Mouse (Mus musculus): ENCODE results near the gene Aifm2. TPM values are rescaled to one million over a fixed set of nuclear protein-coding genes. Genes with fewer than 3 reads are reported as not detected.
A peak's percentile ranks its signal among the peaks of the same experiment; 100 is the strongest.

Gene Aifm2
- polyA plus RNA-seq, 1 experiment, result 20.2 TPM

DNA sequence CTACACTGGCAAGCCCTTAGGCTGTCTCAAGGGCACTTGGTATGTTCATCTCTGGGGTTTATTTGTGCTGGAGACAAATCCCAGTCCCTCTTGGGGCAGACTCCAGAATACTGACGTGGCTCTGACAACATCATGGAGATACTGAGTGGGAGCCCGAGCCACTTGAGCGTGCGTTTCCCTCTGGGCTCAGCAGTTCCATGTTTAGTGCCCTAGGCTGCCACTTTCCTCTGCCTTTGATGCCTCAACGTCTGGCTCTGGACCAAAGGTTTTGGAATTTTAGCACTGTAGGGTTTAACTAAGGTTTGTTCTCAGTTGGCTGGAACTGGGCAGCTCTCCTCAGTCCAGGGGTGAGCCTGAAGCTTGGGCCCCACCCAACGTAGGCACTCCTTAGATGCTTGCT is 8.2 kb downstream of the Aifm2 start:
- TF ChIP-seq MYOG (IDR thresholded peaks at IDR 0.05; ENCODE audit: control insufficient read depth in 1 of 3, insufficient read depth in 1 of 3, insufficient read length in 2 of 3, low read depth in 2 of 3), result no peak
- TF ChIP-seq POLR2A (IDR thresholded peaks at IDR 0.05; ENCODE audit: insufficient read length, low read depth), result no peak
- no peak for TF ChIP-seq SRF (IDR thresholded peaks at IDR 0.05; ENCODE audit: control insufficient read depth, insufficient read length, low read depth)
- no peak for TF ChIP-seq E2F4 (IDR thresholded peaks at IDR 0.05; ENCODE audit: insufficient read depth)
- no peak for TF ChIP-seq MYOD1 (IDR thresholded peaks at IDR 0.05; ENCODE audit: control insufficient read depth in 1 of 3, insufficient read length in 2 of 3, low read depth in 2 of 3)
- no peak for TF ChIP-seq USF1 (IDR thresholded peaks at IDR 0.05; ENCODE audit: low read depth)
- no peak for TF ChIP-seq CEBPB (IDR thresholded peaks at IDR 0.05; ENCODE audit: insufficient read depth, poor library complexity, severe bottlenecking)
- TF ChIP-seq REST (IDR thresholded peaks at IDR 0.05; ENCODE audit: insufficient read depth, insufficient read length), result no peak
- TF ChIP-seq TCF12 (IDR thresholded peaks at IDR 0.05; ENCODE audit: insufficient read depth, poor library complexity, severe bottlenecking), result no peak
- Histone ChIP-seq H3K79me2 (ENCODE audit: control insufficient read depth, insufficient read depth) (no peaks in the 10 kb centered on the region), H3K4me3 (no peak overlapping the region), H3ac (ENCODE audit: control insufficient read depth, insufficient read length) (no peak overlapping the region), H3K36me3 (ENCODE audit: control insufficient read depth, insufficient read depth) (no peaks in the 10 kb centered on the region), H3K27me3 (ENCODE audit: control insufficient read depth, insufficient read depth, insufficient read length) (no peaks in the 10 kb centered on the region), H3K4me2 (ENCODE audit: low read depth) (no peak overlapping the region)

DNA sequence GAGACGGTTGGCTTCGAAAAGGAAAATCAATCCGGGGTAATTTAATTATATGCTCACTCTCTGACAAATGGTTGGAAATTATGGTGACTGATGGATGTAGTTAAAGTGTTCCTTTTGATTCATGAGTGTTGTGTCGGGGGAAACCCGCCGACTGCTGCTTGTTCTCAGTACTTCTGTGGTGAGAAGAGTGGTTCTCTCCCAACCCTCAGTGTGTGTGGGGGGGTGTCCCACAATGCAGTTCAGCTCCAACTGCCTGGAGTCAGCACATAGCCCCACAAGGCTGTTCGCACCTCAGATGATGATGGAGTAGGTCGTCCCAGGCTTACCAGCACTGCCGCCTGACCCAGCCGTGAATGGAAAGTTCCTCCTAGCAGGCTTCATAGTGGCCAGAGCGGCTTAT is 14.1 kb downstream of the Aifm2 start:
- Histone ChIP-seq H3K79me2 (ENCODE audit: control insufficient read depth, insufficient read depth) (no peaks in the 10 kb centered on the region), H3ac (ENCODE audit: control insufficient read depth, insufficient read length) (no peak overlapping the region), H3K36me3 (ENCODE audit: control insufficient read depth, insufficient read depth) (peaks cover 3% of the 10 kb centered on the region), H3K4me2 (ENCODE audit: low read depth) (no peak overlapping the region), H3K4me3 (no peak overlapping the region), H3K27me3 (ENCODE audit: control insufficient read depth, insufficient read depth, insufficient read length) (no peaks in the 10 kb centered on the region)
- TF ChIP-seq POLR2A (IDR thresholded peaks at IDR 0.05; ENCODE audit: insufficient read length, low read depth) (no peak), MAX (IDR thresholded peaks at IDR 0.05; ENCODE audit: low read depth) (no peak), TCF12 (IDR thresholded peaks at IDR 0.05; ENCODE audit: insufficient read depth, poor library complexity, severe bottlenecking) (no peak), E2F4 (IDR thresholded peaks at IDR 0.05; ENCODE audit: insufficient read depth) (no peak), CEBPB (IDR thresholded peaks at IDR 0.05; ENCODE audit: insufficient read depth, poor library complexity, severe bottlenecking) (no peak), USF1 (IDR thresholded peaks at IDR 0.05; ENCODE audit: low read depth) (no peak), POLR2AphosphoS2 (IDR thresholded peaks at IDR 0.05; ENCODE audit: insufficient read length, low read depth) (no peak), MYOG (IDR thresholded peaks at IDR 0.05; ENCODE audit: control insufficient read depth in 1 of 3, insufficient read depth in 1 of 3, insufficient read length in 2 of 3, low read depth in 2 of 3) (no peak), MYOD1 (IDR thresholded peaks at IDR 0.05; ENCODE audit: control insufficient read depth in 1 of 3, insufficient read length in 2 of 3, low read depth in 2 of 3) (no peak), REST (IDR thresholded peaks at IDR 0.05; ENCODE audit: insufficient read depth, insufficient read length) (no peak)

DNA sequence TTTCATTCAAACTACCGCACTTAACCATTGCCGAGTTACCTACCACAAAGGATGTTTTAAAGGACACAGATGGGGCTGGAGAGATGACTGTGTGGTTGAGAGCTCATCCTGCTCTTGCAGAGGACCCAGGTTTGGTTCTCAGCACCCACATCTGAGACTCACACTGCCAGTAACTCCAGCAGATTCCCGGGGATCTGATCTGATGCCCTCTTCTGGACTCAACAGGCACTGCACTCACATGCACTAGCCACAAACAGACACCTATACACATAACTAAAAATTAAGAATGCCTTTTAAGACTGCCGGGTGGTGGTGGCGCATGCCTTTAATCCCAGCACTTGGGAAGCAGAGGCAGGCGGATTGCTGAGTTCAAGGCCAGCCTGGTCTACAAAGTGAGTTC is 15.1 kb downstream of the Aifm2 start:
- H3K36me3 ChIP-seq (ENCODE audit: control insufficient read depth, insufficient read depth), result peaks cover 3% of the 10 kb centered on the region
- no peaks in the 10 kb centered on the region for H3K79me2 ChIP-seq (ENCODE audit: control insufficient read depth, insufficient read depth)
- no peaks in the 10 kb centered on the region for H3K27me3 ChIP-seq (ENCODE audit: control insufficient read depth, insufficient read depth, insufficient read length)
- H3K4me2 ChIP-seq (ENCODE audit: low read depth), result no peak overlapping the region
- TF ChIP-seq MAX (IDR thresholded peaks at IDR 0.05; ENCODE audit: low read depth) (no peak), TCF3 (IDR thresholded peaks at IDR 0.05; ENCODE audit: insufficient read length, low read depth) (no peak), TCF12 (IDR thresholded peaks at IDR 0.05; ENCODE audit: insufficient read depth, poor library complexity, severe bottlenecking) (no peak), MYOG (IDR thresholded peaks at IDR 0.05; ENCODE audit: control insufficient read depth in 1 of 3, insufficient read depth in 1 of 3, insufficient read length in 2 of 3, low read depth in 2 of 3) (no peak), SRF (IDR thresholded peaks at IDR 0.05; ENCODE audit: control insufficient read depth, insufficient read length, low read depth) (no peak), USF1 (IDR thresholded peaks at IDR 0.05; ENCODE audit: low read depth) (no peak), REST (IDR thresholded peaks at IDR 0.05; ENCODE audit: insufficient read depth, insufficient read length) (no peak), POLR2AphosphoS2 (IDR thresholded peaks at IDR 0.05; ENCODE audit: insufficient read length, low read depth) (no peak), POLR2A (IDR thresholded peaks at IDR 0.05; ENCODE audit: insufficient read length, low read depth) (no peak), MYOD1 (IDR thresholded peaks at IDR 0.05; ENCODE audit: control insufficient read depth in 1 of 3, insufficient read length in 2 of 3, low read depth in 2 of 3) (no peak), E2F4 (IDR thresholded peaks at IDR 0.05; ENCODE audit: insufficient read depth) (no peak), CEBPB (IDR thresholded peaks at IDR 0.05; ENCODE audit: insufficient read depth, poor library complexity, severe bottlenecking) (no peak)
- H3K4me3 ChIP-seq, result no peak overlapping the region
- no peak overlapping the region for H3ac ChIP-seq (ENCODE audit: control insufficient read depth, insufficient read length)

GRCm38 (mm10) chr10:61734377-61734776 is 19.3 kb downstream of the Aifm2 start:
- H3K4me2 ChIP-seq (ENCODE audit: low read depth), result no peak overlapping the region
- no peaks in the 10 kb centered on the region for H3K36me3 ChIP-seq (ENCODE audit: control insufficient read depth, insufficient read depth)
- no peak overlapping the region for H3K4me3 ChIP-seq
- TF ChIP-seq MAX (IDR thresholded peaks at IDR 0.05; ENCODE audit: low read depth) (no peak), MYOG (IDR thresholded peaks at IDR 0.05; ENCODE audit: control insufficient read depth in 1 of 3, insufficient read depth in 1 of 3, insufficient read length in 2 of 3, low read depth in 2 of 3) (no peak), REST (IDR thresholded peaks at IDR 0.05; ENCODE audit: insufficient read depth, insufficient read length) (no peak), CEBPB (IDR thresholded peaks at IDR 0.05; ENCODE audit: insufficient read depth, poor library complexity, severe bottlenecking) (no peak), POLR2A (IDR thresholded peaks at IDR 0.05; ENCODE audit: insufficient read length, low read depth) (no peak), USF1 (IDR thresholded peaks at IDR 0.05; ENCODE audit: low read depth) (no peak), TCF12 (IDR thresholded peaks at IDR 0.05; ENCODE audit: insufficient read depth, poor library complexity, severe bottlenecking) (no peak)
- H3K79me2 ChIP-seq (ENCODE audit: control insufficient read depth, insufficient read depth), result no peaks in the 10 kb centered on the region
- H3ac ChIP-seq (ENCODE audit: control insufficient read depth, insufficient read length), result no peak overlapping the region
- H3K27me3 ChIP-seq (ENCODE audit: control insufficient read depth, insufficient read depth, insufficient read length), result no peaks in the 10 kb centered on the region

DNA sequence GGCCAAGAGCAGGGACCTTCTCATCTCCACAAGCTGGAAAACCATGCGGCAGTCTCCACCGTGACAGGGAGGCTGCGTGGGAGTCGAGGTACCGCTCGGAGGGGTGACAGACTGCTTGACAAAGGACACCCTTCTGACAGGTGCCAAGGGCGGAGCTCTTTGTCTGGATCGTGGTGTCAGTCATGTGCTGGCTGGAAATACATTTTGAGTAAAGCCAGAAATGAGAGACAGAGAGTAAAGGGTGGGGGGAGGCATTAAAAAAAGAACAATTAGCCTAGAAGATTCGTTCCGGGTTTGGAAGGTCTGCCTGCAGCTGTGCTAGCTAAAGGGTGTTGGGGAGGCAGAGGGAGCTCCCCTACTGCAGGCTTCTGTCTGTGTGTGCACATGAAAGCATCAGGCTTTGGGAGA is 21.6 kb downstream of the Aifm2 start:
- Histone ChIP-seq H3K27me3 (ENCODE audit: control insufficient read depth, insufficient read depth, insufficient read length) (no peaks in the 10 kb centered on the region), H3K4me3 (no peak overlapping the region), H3ac (ENCODE audit: control insufficient read depth, insufficient read length) (no peak overlapping the region), H3K79me2 (ENCODE audit: control insufficient read depth, insufficient read depth) (no peaks in the 10 kb centered on the region), H3K4me2 (ENCODE audit: low read depth) (no peak overlapping the region), H3K36me3 (ENCODE audit: control insufficient read depth, insufficient read depth) (no peaks in the 10 kb centered on the region)
- TF ChIP-seq USF1 (IDR thresholded peaks at IDR 0.05; ENCODE audit: low read depth) (no peak), CEBPB (IDR thresholded peaks at IDR 0.05; ENCODE audit: insufficient read depth, poor library complexity, severe bottlenecking) (no peak), TCF3 (IDR thresholded peaks at IDR 0.05; ENCODE audit: insufficient read length, low read depth) (no peak), POLR2AphosphoS2 (IDR thresholded peaks at IDR 0.05; ENCODE audit: insufficient read length, low read depth) (no peak), POLR2A (IDR thresholded peaks at IDR 0.05; ENCODE audit: insufficient read length, low read depth) (no peak), E2F4 (IDR thresholded peaks at IDR 0.05; ENCODE audit: insufficient read depth) (no peak), MAX (IDR thresholded peaks at IDR 0.05; ENCODE audit: low read depth) (no peak), MYOD1 (IDR thresholded peaks at IDR 0.05; ENCODE audit: control insufficient read depth in 1 of 3, insufficient read length in 2 of 3, low read depth in 2 of 3) (peak in 1 of 3 experiments; percentile 75), TCF12 (IDR thresholded peaks at IDR 0.05; ENCODE audit: insufficient read depth, poor library complexity, severe bottlenecking) (no peak), REST (IDR thresholded peaks at IDR 0.05; ENCODE audit: insufficient read depth, insufficient read length) (no peak), MYOG (IDR thresholded peaks at IDR 0.05; ENCODE audit: control insufficient read depth in 1 of 3, insufficient read depth in 1 of 3, insufficient read length in 2 of 3, low read depth in 2 of 3) (peak in 1 of 3 experiments; percentile 43), SRF (IDR thresholded peaks at IDR 0.05; ENCODE audit: control insufficient read depth, insufficient read length, low read depth) (no peak)
